ENCODE assay signal across 10 mouse cellular contexts in genomic region chr19:57007781-57008710, GRCm38 (mm10). TPM values are rescaled to one million over a fixed set of nuclear protein-coding genes. Genes with fewer than 3 reads are reported as not detected.
A peak's percentile ranks its signal among the peaks of the same experiment; 100 is the strongest.
DNase-seq lines count a peak whose midpoint lies in the region; ATAC-seq lines count a peak whose summit lies in the region.
"Had no signal": no experiment of that assay in that cellular context is flagged by ENCODE, and none has a peak within 500 bp of the region (broad histone marks: within the 10 kb centered on the region; RNA-seq: fewer than 3 reads in every experiment).

Gene Afap1l2, minus strand, starts transcription at chr19:57008228.

- H3K4me1 ChIP-seq in hindbrain, embryonic 12.5 days = peaks cover 24% of the 10 kb centered on the region
- H3K4me1 ChIP-seq in midbrain, embryonic 10.5 days = peaks cover 49% of the 10 kb centered on the region

- DNase-seq in left cerebral cortex, adult 18-20 months (ENCODE audit: low spot score in 2 of 2) = peak; percentile 33 to 44
- no peak for DNase-seq in left cerebral cortex, adult 11 months (ENCODE audit: low spot score)
- DNase-seq in cerebellum, adult 11-12 months = peak; percentile 85
- peak in 1 of 2 experiments; percentile 55 for DNase-seq in frontal cortex, adult 2 months (ENCODE audit: extremely low spot score in 1 of 2, low spot score in 1 of 2)
- DNase-seq in layer of hippocampus, postnatal 36 days = peak; percentile 50 to 54
- DNase-seq in midbrain, embryonic 10.5 days (ENCODE audit: low spot score) = peak; percentile 55
- peak; percentile 64 for DNase-seq in urinary bladder, adult 2 months (ENCODE audit: low spot score)

- H3K27me3 ChIP-seq in hindbrain, embryonic 12.5 days = peaks cover 39% of the 10 kb centered on the region
- peaks cover 68% of the 10 kb centered on the region for H3K27me3 ChIP-seq in midbrain, embryonic 10.5 days (ENCODE audit: low read depth, poor library complexity, severe bottlenecking)

- peak within 1 kb of the TSS; percentile 55 for H3K9ac ChIP-seq in hindbrain, embryonic 12.5 days

- peak within 1 kb of the TSS; percentile 89 for H3K4me2 ChIP-seq in hindbrain, embryonic 12.5 days (replicated peaks)

- no peaks in the 10 kb centered on the region for H3K9me3 ChIP-seq in hindbrain, embryonic 12.5 days (replicated peaks)
- H3K9me3 ChIP-seq in midbrain, embryonic 10.5 days (replicated peaks) = no peaks in the 10 kb centered on the region

- no peaks in the 10 kb centered on the region for H3K36me3 ChIP-seq in hindbrain, embryonic 12.5 days
- H3K36me3 ChIP-seq in midbrain, embryonic 10.5 days = no peaks in the 10 kb centered on the region
- H3K36me3 ChIP-seq: G1E had no signal

- 3% methylated on average over 68 of the region's 68 CpGs for WGBS in hindbrain, embryonic 12.5 days
- WGBS in midbrain, embryonic 10.5 days = 3% methylated on average over 68 of the region's 68 CpGs

- peak; percentile 52; the same call in 1 of the 2 replicates for ATAC-seq in hindbrain, embryonic 12.5 days (ENCODE audit: low FRiP score)

- peak within 1 kb of the TSS; percentile 45 for H3K4me3 ChIP-seq in hindbrain, embryonic 12.5 days
- peak within 1 kb of the TSS; percentile 67 for H3K4me3 ChIP-seq in midbrain, embryonic 10.5 days

- H3K27ac ChIP-seq in hindbrain, embryonic 12.5 days = no peak within 1 kb of the TSS
- H3K27ac ChIP-seq in midbrain, embryonic 10.5 days (replicated peaks) = peak within 1 kb of the TSS; percentile 75

RNA-seq across cellular contexts. Expression of gene Afap1l2, which starts in this region (rescaled TPM):
- 1 to 10 TPM; 7.5 to 8.0 TPM for total RNA-seq in left cerebral cortex, adult 18-20 months (2021)
- 12.2 and 12.7 TPM in 2 replicates for polyA plus RNA-seq in frontal cortex, adult 2 months (2012; rRNA removed)
- polyA plus RNA-seq in hindbrain, embryonic 12.5 days (2016; fragmentation: Nextera tagmentation; extraction: Ambion mirVana) = 8.1 and 9.1 TPM in 2 replicates
- total RNA-seq in layer of hippocampus, postnatal 36 days (2021) = 10 to 100 TPM; 11.5 to 14.7 TPM
- 3.6 and 4.5 TPM in 2 replicates for polyA plus RNA-seq in midbrain, embryonic 10.5 days (2016; fragmentation: Nextera tagmentation; extraction: Ambion mirVana)
- polyA plus RNA-seq in urinary bladder, adult 2 months (2012; rRNA removed) = 11.4 and 12.2 TPM in 2 replicates
- total RNA-seq: neutrophil, adult 5-6 weeks had no signal
- polyA plus RNA-seq: G1E had no signal
